8 mouse cellular contexts compared by ENCODE assay signal in the genomic region with DNA sequence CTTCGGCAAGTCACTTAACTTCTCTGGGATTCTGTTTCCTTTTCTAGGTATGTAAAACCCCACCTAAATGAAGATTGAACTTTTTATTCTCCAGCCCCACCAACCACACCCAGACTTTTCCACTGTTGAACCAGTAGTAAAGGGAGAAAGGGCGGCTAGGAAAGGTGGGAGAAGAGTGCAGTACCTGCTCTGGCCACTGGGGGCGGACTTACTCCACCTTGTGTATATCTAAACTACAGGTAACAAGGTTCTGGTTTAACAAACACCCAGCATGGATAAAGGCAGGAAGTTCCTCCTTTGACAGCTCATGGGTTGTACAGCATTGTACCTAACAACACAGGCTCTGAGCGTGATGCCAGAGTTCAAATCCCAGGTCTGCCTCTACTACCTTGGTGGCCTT. TPM values are rescaled to one million over a fixed set of nuclear protein-coding genes. Genes with fewer than 3 reads are reported as not detected.
DNase-seq lines count a peak whose midpoint lies in the region; ATAC-seq and TF ChIP-seq lines count a peak whose summit lies in the region.

No protein-coding gene starts in this region.

- no peaks in the 10 kb centered on the region for H3K79me2 ChIP-seq in liver, adult 2 months (ENCODE audit: control insufficient read depth, insufficient read depth, low read length)

- H3K4me3 ChIP-seq in spleen, adult 2 months (ENCODE audit: extremely low read depth, insufficient read depth, insufficient read length), result no peak overlapping the region
- H3K4me3 ChIP-seq in liver, adult 2 months (ENCODE audit: insufficient read depth, low read depth, low read length), result no peak overlapping the region
- no peak overlapping the region for H3K4me3 ChIP-seq in thymus, adult 2 months (ENCODE audit: control insufficient read depth, insufficient read depth, low read length)

- H3K27me3 ChIP-seq in spleen, adult 2 months (ENCODE audit: control insufficient read depth, insufficient read depth, low read length), result no peaks in the 10 kb centered on the region
- H3K27me3 ChIP-seq in liver, adult 2 months (ENCODE audit: control insufficient read depth, insufficient read depth, low read length), result no peaks in the 10 kb centered on the region
- no peaks in the 10 kb centered on the region; the same call in 1 of the 2 replicates for H3K27me3 ChIP-seq in thymus, adult 2 months (ENCODE audit: control insufficient read depth, insufficient read depth, low read length)

- ATAC-seq in common myeloid progenitor, adult 5-6 weeks (replicated peaks; ENCODE audit: low read depth, poor library complexity, severe bottlenecking), result peak; percentile 73
- ATAC-seq in erythroid progenitor cell, adult 5-6 weeks (replicated peaks; ENCODE audit: low FRiP score, poor library complexity, severe bottlenecking), result no peak

- TF ChIP-seq POLR2A in spleen, adult 2 months (IDR thresholded peaks at IDR 0.05; ENCODE audit: low read depth, low read length), result no peak
- TF ChIP-seq POLR2A in liver, adult 2 months (IDR thresholded peaks at IDR 0.05; ENCODE audit: extremely low read depth, insufficient read depth, low read length), result no peak
- no peak for TF ChIP-seq POLR2A in thymus, adult 2 months (IDR thresholded peaks at IDR 0.05; ENCODE audit: control insufficient read depth, extremely low read depth, insufficient read depth, low read length, poor library complexity)

- 47% methylated on average over 4 of the region's 4 CpGs for WGBS in spleen, adult 2 months
- WGBS in liver, adult 2 months, result 48% methylated on average over 4 of the region's 4 CpGs
- 54% methylated on average over 4 of the region's 4 CpGs for WGBS in thymus, adult 2 months

- peak; percentile 58 for DNase-seq in gastrocnemius, postnatal 10 days
- DNase-seq in gastrocnemius, adult 8-10 months (ENCODE audit: low spot score in 2 of 2), result no peak
- peak in 1 of 2 experiments; percentile 27 for DNase-seq in spleen, adult 2 months (ENCODE audit: low read depth in 1 of 2, low spot score in 2 of 2)
- DNase-seq in spleen, adult 12 weeks (ENCODE audit: low spot score), result no peak
- no peak for DNase-seq in liver, adult 2 months (ENCODE audit: extremely low read depth, low read depth, low spot score)
- DNase-seq in thymus, adult 2 months, result peak; percentile 71

- H3K27ac ChIP-seq in spleen, adult 2 months (ENCODE audit: insufficient read depth, low read length), result no peak overlapping the region
- H3K27ac ChIP-seq in liver, adult 2 months (replicated peaks; ENCODE audit: insufficient read depth, low read depth, low read length), result no peak overlapping the region
- H3K27ac ChIP-seq in thymus, adult 2 months (ENCODE audit: control insufficient read depth, insufficient read depth, low read length), result no peak overlapping the region

- no peak overlapping the region for H3K9ac ChIP-seq in liver, adult 2 months (ENCODE audit: low read depth, low read length)

- TF ChIP-seq CTCF in spleen, adult 2 months (IDR thresholded peaks at IDR 0.05; ENCODE audit: extremely low read depth, insufficient read depth, insufficient read length, insufficient replicate concordance), result peak; percentile 51; the same call in 1 of the 2 replicates
- TF ChIP-seq CTCF in liver, adult 2 months (IDR thresholded peaks at IDR 0.05; ENCODE audit: low read depth, low read length), result peak; percentile 85
- no peak for TF ChIP-seq CTCF in thymus, adult 2 months (IDR thresholded peaks at IDR 0.05; ENCODE audit: borderline replicate concordance, control insufficient read depth, extremely low read depth, insufficient read depth, low read length, poor library complexity)

- no peaks in the 10 kb centered on the region for H3K36me3 ChIP-seq in spleen, adult 2 months (ENCODE audit: control insufficient read depth, insufficient read depth, low read length)
- H3K36me3 ChIP-seq in liver, adult 2 months (ENCODE audit: control insufficient read depth, insufficient read depth, low read length), result no peaks in the 10 kb centered on the region
- H3K36me3 ChIP-seq in thymus, adult 2 months (ENCODE audit: control insufficient read depth, insufficient read depth, low read length), result no peaks in the 10 kb centered on the region

- H3K4me1 ChIP-seq in spleen, adult 2 months (ENCODE audit: control insufficient read depth, insufficient read depth, insufficient read length), result no peaks in the 10 kb centered on the region
- no peaks in the 10 kb centered on the region for H3K4me1 ChIP-seq in liver, adult 2 months (ENCODE audit: control insufficient read depth, insufficient read depth, low read length)
- H3K4me1 ChIP-seq in thymus, adult 2 months (replicated peaks; ENCODE audit: control insufficient read depth, insufficient read depth, low read length), result peaks cover 3% of the 10 kb centered on the region; the same call in 1 of the 2 replicates

RNA-seq across cellular contexts. Expression of a gene that starts 11.4 kb away (rescaled TPM):
- 10 to 100 TPM; 21.8 to 22.3 TPM for total RNA-seq in gastrocnemius, postnatal 10 days (2021)
- total RNA-seq in gastrocnemius, adult 8-10 months (2022), result 10 to 100 TPM in 3 of 4 experiments, 1 to 10 TPM in 1; 9.1 to 25.8 (median 17.9) TPM
- 38.4 and 39.8 TPM in 2 replicates for polyA plus RNA-seq in spleen, adult 2 months (2012; rRNA removed)
- not detected in 2 replicates for total RNA-seq in common myeloid progenitor, adult 5-6 weeks (2017)
- 17.0 and 22.3 TPM in 2 replicates for total RNA-seq in liver, adult 2 months (2014; rRNA removed)
- polyA plus RNA-seq in liver, adult 2 months (2012; rRNA removed), result 6.3 and 10.3 TPM in 2 replicates
- 18.3 and 22.3 TPM in 2 replicates for polyA plus RNA-seq in thymus, adult 2 months (2012; rRNA removed)
- total RNA-seq in erythroid progenitor cell, adult 5-6 weeks (2015; ENCODE audit: low replicate concordance), result 7.6 and 13.4 TPM in 2 replicates
- total RNA-seq in erythroid progenitor cell, adult 5-6 weeks (2017; ENCODE audit: low replicate concordance), result 0.30 and 2.3 TPM in 2 replicates

RNA-seq across cellular contexts. Expression of a gene that starts 44.3 kb away (rescaled TPM):
- 1 to 10 TPM in 1 of 2 experiments, under 1 TPM in 1; 0.45 to 1.2 TPM for total RNA-seq in gastrocnemius, postnatal 10 days (2021)
- 1 to 10 TPM; 1.6 to 3.4 (median 2.1) TPM for total RNA-seq in gastrocnemius, adult 8-10 months (2022)
- 0.23 and 0.34 TPM in 2 replicates for polyA plus RNA-seq in spleen, adult 2 months (2012; rRNA removed)
- total RNA-seq in common myeloid progenitor, adult 5-6 weeks (2017), result not detected in 2 replicates
- total RNA-seq in liver, adult 2 months (2014; rRNA removed), result 4.0 and 4.1 TPM in 2 replicates
- 1.4 and 2.9 TPM in 2 replicates for polyA plus RNA-seq in liver, adult 2 months (2012; rRNA removed)
- 0.29 and 0.44 TPM in 2 replicates for polyA plus RNA-seq in thymus, adult 2 months (2012; rRNA removed)
- not detected in 2 replicates for total RNA-seq in erythroid progenitor cell, adult 5-6 weeks (2015; ENCODE audit: low replicate concordance)
- not detected in 2 replicates for total RNA-seq in erythroid progenitor cell, adult 5-6 weeks (2017; ENCODE audit: low replicate concordance)

Comparison
In these comparisons a context has a peak if more than half of its experiments do, and no peak if none do; other contexts are left out.
1. DNase-seq: peak in gastrocnemius, postnatal 10 days (single experiment) and thymus, adult 2 months (single experiment); none in gastrocnemius, adult 8-10 months (0 of 2), spleen, adult 12 weeks (single experiment) and liver, adult 2 months (single experiment).